Mouse (Mus musculus) midbrain, embryonic 12.5 days (tissue): ENCODE data around the gene Znhit3. TPM values are rescaled to one million over a fixed set of nuclear protein-coding genes. Genes with fewer than 3 reads are reported as not detected.
"Not testable (repeated sequence)": the region's sequence is repeated elsewhere in the genome, so short reads cannot be mapped to it uniquely, and the experiment has no call there.

Experiments
- ATAC-seq: fragments of 200-750 bp; cut with Nextera tagmentation; 2 replicates; pipeline ENCODE4 v1.8.0; 2017; ENCODE audit warnings: low read depth, moderate TSS enrichment, moderate library complexity; ENCODE audit not compliant: low FRiP score
- H3K27ac ChIP-seq: fragments of 300-500 bp; sonication (generic); replicated peaks from 2 replicates; pipeline ENCODE4 v1.5.1; 2016; ENCODE audit warnings: mild to moderate bottlenecking
- H3K27me3 ChIP-seq: fragments of 300-500 bp; sonication (generic); 2 replicates; pipeline ENCODE4 v1.6.1; 2016; ENCODE audit warnings: mild to moderate bottlenecking
- H3K36me3 ChIP-seq: fragments of 300-500 bp; sonication (generic); 2 replicates; pipeline ENCODE4 v1.6.1; 2016
- H3K4me1 ChIP-seq: fragments of 300-500 bp; sonication (generic); 2 replicates; pipeline ENCODE4 v1.6.1; 2016
- H3K4me2 ChIP-seq: fragments of 300-500 bp; sonication (generic); replicated peaks from 2 replicates; pipeline ENCODE4 v1.6.1; 2016; ENCODE audit warnings: mild to moderate bottlenecking, moderate library complexity
- H3K4me3 ChIP-seq: fragments of 300-500 bp; sonication (generic); 2 replicates; pipeline ENCODE4 v1.5.1; 2016; ENCODE audit warnings: mild to moderate bottlenecking
- H3K9ac ChIP-seq: fragments of 300-500 bp; sonication (generic); replicated peaks from 2 replicates; pipeline ENCODE4 v1.6.1; 2016; ENCODE audit warnings: mild to moderate bottlenecking, moderate library complexity
- H3K9me3 ChIP-seq: fragments of 300-500 bp; sonication (generic); 2 replicates; pipeline ENCODE4 v1.6.1; 2016; ENCODE audit warnings: mild to moderate bottlenecking
- WGBS: fragments of 180-500 bp; shearing (Covaris S2); methylation state at CpG from one replicate; pipeline ENCODE4 v1.1.7; 2016; 5-methylcytosine and 5-hydroxymethylcytosine counted together
- polyA plus RNA-seq: library from polyadenylated mRNA; unstranded; fragments of >200 nt; fragmentation: Nextera tagmentation; extraction: Ambion mirVana; gene quantifications from 2 replicates; pipeline ENCODE4 v1.2.1, GENCODE M21; 2016

Gene Znhit3
- polyA plus RNA-seq, 1 experiment from 2014 or later = 62.4 TPM

GRCm38 (mm10) chr11:84886767-84887511, 29.2 kb downstream of the Znhit3 start:
- Histone ChIP-seq H3K4me1 (no peaks in the 10 kb centered on the region), H3K9ac (no peak overlapping the region), H3K4me2 (no peak overlapping the region), H3K4me3 (no peak overlapping the region), H3K27ac (no peak overlapping the region), H3K27me3 (no peaks in the 10 kb centered on the region), H3K36me3 (peaks cover 61% of the 10 kb centered on the region), H3K9me3 (no peaks in the 10 kb centered on the region)
- WGBS = 90% methylated on average over 10 of the region's 11 CpGs
- ATAC-seq = no peak

DNA sequence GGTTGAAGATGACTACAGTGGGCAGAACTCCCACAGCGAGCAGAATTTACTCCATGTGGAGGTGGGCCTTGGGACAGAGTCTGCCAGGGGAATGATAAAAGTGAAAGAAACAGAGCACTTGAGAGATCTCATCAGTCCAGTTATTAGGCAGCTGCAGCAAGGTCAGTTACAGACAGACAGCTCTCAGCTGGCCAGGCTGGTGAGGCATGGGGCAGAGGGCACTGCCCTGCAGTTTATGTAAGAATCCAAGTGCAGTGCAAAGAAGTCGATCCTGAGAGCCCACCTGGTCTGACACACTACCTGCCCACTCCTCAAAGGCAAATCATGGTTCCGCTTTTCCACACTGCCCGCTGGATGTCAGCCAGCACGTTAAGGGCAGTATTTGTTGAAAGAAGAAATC, 29.9 kb downstream of the Znhit3 start:
- no peak for ATAC-seq
- H3K36me3 ChIP-seq = peaks cover 54% of the 10 kb centered on the region
- H3K27me3 ChIP-seq = no peaks in the 10 kb centered on the region
- WGBS = 92% methylated on average over 5 of the region's 5 CpGs
- no peak overlapping the region for H3K4me3 ChIP-seq
- H3K9ac ChIP-seq = no peak overlapping the region
- no peak overlapping the region for H3K4me2 ChIP-seq
- H3K9me3 ChIP-seq = no peaks in the 10 kb centered on the region
- H3K4me1 ChIP-seq = peaks cover 1% of the 10 kb centered on the region; the same call in 1 of the 2 replicates
- H3K27ac ChIP-seq = no peak overlapping the region

- no peak overlapping the region for H3K4me3 ChIP-seq
- H3K4me1 ChIP-seq = peaks cover 9% of the 10 kb centered on the region; the same call in 1 of the 2 replicates
- ATAC-seq = no peak
- 88% methylated on average over 4 of the region's 4 CpGs for WGBS
- H3K27me3 ChIP-seq = no peaks in the 10 kb centered on the region
- no peak overlapping the region for H3K4me2 ChIP-seq
- peaks cover 51% of the 10 kb centered on the region for H3K36me3 ChIP-seq
- no peaks in the 10 kb centered on the region for H3K9me3 ChIP-seq
- no peak overlapping the region for H3K27ac ChIP-seq
- H3K9ac ChIP-seq = no peak overlapping the region
Observed at GRCm38 (mm10) chr11:84885238-84885637, 30.9 kb downstream of the Znhit3 start.

- Histone ChIP-seq H3K27ac (no peak overlapping the region), H3K36me3 (peaks cover 38% of the 10 kb centered on the region), H3K4me1 (peaks cover 17% of the 10 kb centered on the region), H3K27me3 (no peaks in the 10 kb centered on the region), H3K4me2 (no peak overlapping the region), H3K4me3 (no peak overlapping the region), H3K9me3 (no peaks in the 10 kb centered on the region), H3K9ac (0 out of 2 replicates have a peak overlapping the region, but pooled peaks have one; percentile 24)
- ATAC-seq = no peak
- WGBS = 95% methylated on average over 7 of the region's 7 CpGs
Observed at GRCm38 (mm10) chr11:84882346-84882745, 33.8 kb downstream of the Znhit3 start.

DNA sequence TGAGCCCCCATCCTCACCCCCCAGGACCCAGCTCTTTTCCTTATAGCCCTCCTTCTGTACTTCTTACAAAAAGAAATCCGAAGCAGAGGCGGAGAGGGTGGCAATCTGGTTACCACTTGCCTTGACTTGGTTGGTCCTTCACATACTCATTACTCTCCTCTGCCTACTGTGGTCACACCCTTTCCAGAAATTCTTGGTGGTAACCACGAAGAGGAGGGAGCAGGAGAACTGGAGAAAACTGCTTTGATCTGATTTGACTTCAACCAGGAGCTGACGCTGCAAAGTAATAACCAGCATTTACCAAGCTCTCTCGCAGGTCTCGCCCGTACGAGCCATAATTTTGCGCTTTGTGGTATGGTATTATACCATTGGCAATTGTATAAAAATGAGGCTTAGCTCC, 35.2 kb downstream of the Znhit3 start:
- Histone ChIP-seq H3K27ac (peak overlapping the region; percentile 75), H3K4me3 (peak overlapping the region; percentile 92), H3K36me3 (peaks cover 28% of the 10 kb centered on the region), H3K9ac (peak overlapping the region; percentile 75), H3K9me3 (no peaks in the 10 kb centered on the region), H3K4me2 (peak overlapping the region; percentile 85), H3K4me1 (peaks cover 17% of the 10 kb centered on the region), H3K27me3 (no peaks in the 10 kb centered on the region)
- no peak for ATAC-seq
- 66% methylated on average over 9 of the region's 9 CpGs for WGBS

GRCm38 (mm10) chr11:84880465-84880961, 35.7 kb downstream of the Znhit3 start:
- Histone ChIP-seq H3K9me3 (no peaks in the 10 kb centered on the region), H3K9ac (peak overlapping the region; percentile 75), H3K4me3 (peak overlapping the region; percentile 92), H3K36me3 (peaks cover 25% of the 10 kb centered on the region), H3K27me3 (no peaks in the 10 kb centered on the region), H3K4me1 (peaks cover 17% of the 10 kb centered on the region), H3K4me2 (peak overlapping the region; percentile 85), H3K27ac (peak overlapping the region; percentile 75)
- peak; percentile 35 for ATAC-seq
- under 1% methylated on average over 24 of the region's 24 CpGs for WGBS

DNA sequence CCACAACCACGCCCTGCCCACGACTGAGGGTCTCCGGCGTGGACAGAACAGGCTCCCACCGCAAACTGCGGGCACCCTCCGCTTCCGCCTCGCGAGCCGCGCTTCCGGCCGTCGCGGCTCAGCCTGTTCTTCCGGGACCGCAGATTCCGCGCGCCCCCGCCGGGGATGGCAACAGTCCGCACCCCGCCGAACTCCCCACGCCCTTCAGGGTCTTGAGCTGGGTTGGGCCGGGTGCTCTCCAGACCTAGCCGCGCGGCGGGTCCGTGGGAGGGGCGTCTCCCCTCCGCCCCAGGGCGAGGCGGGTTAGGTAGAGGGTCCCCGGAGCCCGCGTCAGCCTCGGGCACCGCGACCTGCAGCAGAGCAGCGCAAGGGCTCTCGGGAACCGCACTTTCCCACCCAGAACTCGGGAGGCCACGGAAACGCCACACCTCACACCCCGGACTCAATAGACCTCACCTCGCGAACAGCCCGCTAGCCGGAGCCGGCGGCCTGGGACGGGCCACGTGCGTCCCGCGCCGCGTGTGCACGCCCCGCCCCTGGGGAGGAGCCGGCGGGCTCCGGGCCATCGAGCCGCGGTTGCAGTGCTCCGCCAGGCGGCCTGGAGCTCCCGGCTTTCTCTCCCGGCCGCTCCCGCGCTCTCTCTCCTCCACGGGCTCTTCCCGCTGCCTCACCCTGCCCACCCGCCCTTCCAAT, 36.2 kb downstream of the Znhit3 start, which contains the start of the genes Myo19 and Pigw:
Gene Myo19, plus strand, starts transcription at position 377 of the 693 bp plus-strand sequence.
Gene Pigw, minus strand, starts transcription at position 514 of the 693 bp plus-strand sequence.
- peak; percentile 95 for ATAC-seq
- WGBS = under 1% methylated on average over 69 of the region's 81 CpGs

DNA sequence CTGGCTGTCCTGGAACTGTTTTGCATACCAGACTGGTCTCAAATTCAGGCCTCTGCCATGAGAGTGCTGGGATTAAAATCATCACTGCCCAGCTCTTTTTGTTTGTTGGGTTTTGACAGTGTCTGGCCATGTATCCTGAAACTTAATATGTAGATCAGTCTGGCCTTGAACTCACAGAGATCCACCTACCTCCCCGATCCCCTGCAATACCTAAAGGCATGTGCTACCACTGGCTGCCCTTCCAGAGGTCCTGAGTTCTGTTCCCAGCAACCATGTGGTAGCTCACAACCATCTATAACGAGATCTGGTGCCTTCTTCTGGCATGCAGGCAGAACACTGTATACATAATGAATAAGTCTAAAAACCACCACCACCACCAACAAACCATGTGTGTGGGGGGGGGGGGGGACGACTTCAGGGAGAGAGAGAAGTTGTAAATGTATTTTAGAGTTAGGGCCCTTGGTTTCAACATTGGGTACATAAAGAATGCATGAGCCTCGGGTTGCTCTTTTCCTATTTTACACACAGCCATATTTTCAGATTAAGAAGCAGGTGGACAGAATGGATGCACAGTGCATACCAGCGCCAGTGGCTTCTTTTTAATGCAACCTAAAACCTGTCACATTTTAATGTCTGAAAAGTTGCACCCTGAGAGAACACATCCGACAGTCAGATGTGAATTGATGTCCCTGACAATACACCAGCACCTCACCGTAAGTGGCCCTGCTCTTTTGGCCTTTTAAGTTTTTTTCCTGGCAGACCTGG, 37.0 kb downstream of the Znhit3 start:
- ATAC-seq = no peak; the same call in 1 of the 2 replicates
- H3K27ac ChIP-seq = peak overlapping the region; percentile 75; the same call in 1 of the 2 replicates
- WGBS = 26% methylated on average over 6 of the region's 7 CpGs

More for the DNA sequence above, 36.2 kb downstream of the Znhit3 start, which contains the start of the genes Myo19 and Pigw:
- H3K4me2 ChIP-seq = peak within 1 kb of the TSS; percentile 85
- H3K27ac ChIP-seq = peak within 1 kb of the TSS; percentile 75
- peak within 1 kb of the TSS; percentile 92 for H3K4me3 ChIP-seq
- H3K36me3 ChIP-seq = peaks cover 20% of the 10 kb centered on the region
- H3K9ac ChIP-seq = peak within 1 kb of the TSS; percentile 75
- no peaks in the 10 kb centered on the region for H3K27me3 ChIP-seq
- no peaks in the 10 kb centered on the region for H3K9me3 ChIP-seq
- peaks cover 17% of the 10 kb centered on the region for H3K4me1 ChIP-seq

DNA sequence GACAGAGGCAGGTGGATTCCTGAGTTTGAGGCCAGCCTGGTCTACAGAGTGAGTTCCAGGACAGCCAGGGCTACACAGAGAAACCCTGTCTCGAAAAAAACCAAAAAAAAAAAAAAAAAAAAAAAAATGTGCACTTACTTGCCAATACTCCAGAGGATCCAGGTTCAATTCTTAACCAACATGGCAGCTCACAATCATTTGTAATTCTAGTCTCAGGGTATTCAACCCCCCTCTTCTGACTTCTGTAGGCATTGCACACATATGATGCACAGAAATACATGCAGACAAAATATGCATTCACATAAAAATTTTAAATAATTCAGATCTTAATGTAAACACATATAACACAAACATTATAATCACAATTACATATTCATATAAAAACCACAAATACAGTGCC, 40.1 kb downstream of the Znhit3 start:
- not testable (repeated sequence) for H3K27me3 ChIP-seq, H3K4me2 ChIP-seq, H3K27ac ChIP-seq, H3K4me3 ChIP-seq, H3K36me3 ChIP-seq, H3K9me3 ChIP-seq, H3K9ac ChIP-seq, ATAC-seq
- WGBS = 83% methylated on average over 1 of the region's 1 CpGs
- H3K4me1 ChIP-seq = peaks cover 16% of the 10 kb centered on the region

More for the DNA sequence above, 37.0 kb downstream of the Znhit3 start:
- Histone ChIP-seq H3K4me3 (peak overlapping the region; percentile 92), H3K27me3 (no peaks in the 10 kb centered on the region), H3K9ac (peak overlapping the region; percentile 75), H3K4me2 (peak overlapping the region; percentile 85), H3K4me1 (peaks cover 17% of the 10 kb centered on the region), H3K36me3 (peaks cover 15% of the 10 kb centered on the region), H3K9me3 (no peaks in the 10 kb centered on the region)

DNA sequence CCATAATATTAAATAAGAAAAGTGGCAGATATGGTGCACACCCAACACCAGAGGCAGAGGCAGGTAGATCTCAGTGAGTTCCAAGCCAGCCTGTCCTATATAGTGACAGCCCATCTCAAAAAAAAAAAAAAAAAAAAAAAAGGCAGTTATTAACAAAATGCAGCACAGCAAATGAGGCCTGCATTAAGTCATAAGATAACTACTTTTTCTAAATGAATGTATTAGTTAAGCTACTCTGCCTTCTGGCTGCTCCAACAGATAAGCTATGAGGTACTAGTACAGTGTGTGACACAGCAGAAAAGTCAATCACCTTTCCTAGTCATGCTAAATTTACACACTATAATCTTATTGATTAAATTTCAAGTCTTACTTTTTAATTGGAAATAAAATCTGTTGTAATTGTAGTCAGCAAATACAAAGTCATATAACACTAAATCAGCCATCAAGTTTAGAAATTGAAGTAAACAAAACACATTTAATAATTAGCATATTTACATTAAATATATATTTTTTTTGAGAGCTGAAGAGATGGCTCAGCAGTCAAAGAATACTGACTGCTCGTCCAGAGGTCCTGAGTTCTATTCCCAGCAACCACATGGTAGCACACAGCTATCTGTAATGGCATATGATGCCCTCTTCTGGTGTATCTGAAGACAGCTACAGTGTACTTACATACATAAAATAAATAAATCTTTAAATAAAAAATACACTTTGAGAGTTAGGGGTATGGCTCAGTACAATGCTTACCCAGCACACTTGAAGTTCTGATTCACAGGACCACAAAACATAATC, 42.9 kb downstream of the Znhit3 start:
- no peak overlapping the region for H3K4me3 ChIP-seq
- H3K4me1 ChIP-seq = peaks cover 8% of the 10 kb centered on the region
- H3K4me2 ChIP-seq = no peak overlapping the region
- ATAC-seq = no peak
- 78% methylated on average over 1 of the region's 1 CpGs for WGBS
- H3K9me3 ChIP-seq = no peaks in the 10 kb centered on the region
- H3K27ac ChIP-seq = no peak overlapping the region
- H3K9ac ChIP-seq = no peak overlapping the region
- H3K36me3 ChIP-seq = 0 out of 2 replicates have a peak, but pooled peaks cover 5% of the 10 kb centered on the region
- no peaks in the 10 kb centered on the region for H3K27me3 ChIP-seq
